ENCODE assay signal across 20 mouse cellular contexts in the genomic region with DNA sequence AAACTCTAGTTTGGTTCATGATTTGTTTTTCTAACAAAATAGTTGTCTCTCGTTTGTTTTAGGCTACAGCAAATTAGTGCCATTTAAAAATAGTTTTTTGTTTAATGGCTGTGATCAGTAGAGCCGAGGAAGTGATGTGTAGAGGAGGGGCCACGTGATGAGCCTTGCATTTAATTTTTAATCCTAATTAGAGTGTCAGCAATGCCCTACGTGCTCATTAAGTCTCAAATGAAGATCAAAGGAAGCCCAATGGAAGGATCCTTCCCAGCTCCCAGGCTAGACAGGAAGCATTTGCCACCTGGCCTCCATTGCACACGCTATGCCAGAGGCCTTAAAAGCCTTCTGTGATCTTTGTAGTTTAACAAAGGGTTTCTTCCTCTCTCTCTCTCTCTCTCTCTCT. TPM values are rescaled to one million over a fixed set of nuclear protein-coding genes. Genes with fewer than 3 reads are reported as not detected.
A peak's percentile ranks its signal among the peaks of the same experiment; 100 is the strongest.
DNase-seq lines count a peak whose midpoint lies in the region; TF ChIP-seq lines count a peak whose summit lies in the region.
"Had no signal": no experiment of that assay in that cellular context is flagged by ENCODE, and none has a peak within 500 bp of the region (broad histone marks: within the 10 kb centered on the region; RNA-seq: fewer than 3 reads in every experiment).

No protein-coding gene starts in this region.

- H3K36me3 ChIP-seq in kidney, adult 2 months (ENCODE audit: control insufficient read depth, insufficient read depth, low read length): no peaks in the 10 kb centered on the region
- H3K36me3 ChIP-seq: G1E had no signal

- H3K4me3 ChIP-seq in kidney, adult 2 months (ENCODE audit: insufficient read depth, low read depth, low read length): no peak overlapping the region

- H3K4me1 ChIP-seq in kidney, adult 2 months (ENCODE audit: control insufficient read depth, insufficient read depth, low read length): no peaks in the 10 kb centered on the region

- H3K27ac ChIP-seq in kidney, adult 2 months (ENCODE audit: insufficient read depth, low read depth, low read length): no peak overlapping the region

- TF ChIP-seq POLR2A in kidney, adult 2 months (IDR thresholded peaks at IDR 0.05; ENCODE audit: low read depth, low read length): no peak
- no peak for TF ChIP-seq POLR2A in brain, embryonic 14.5 days (IDR thresholded peaks at IDR 0.05; ENCODE audit: borderline replicate concordance, extremely low read depth, insufficient read depth, insufficient read length, poor library complexity, severe bottlenecking)

- intact Hi-C loops in gastrocnemius, postnatal 14 days (cut with DNase I; ENCODE audit: low total_unique reads): no loop called here

- peak; percentile 52 for DNase-seq in kidney, adult 2 months
- DNase-seq in kidney, postnatal 25 days: no peak
- peak; percentile 50 for DNase-seq in kidney, adult 9 months
- no peak for DNase-seq in kidney, postnatal 36 days
- peak; percentile 38 for DNase-seq in retina, postnatal 1 day
- no peak for DNase-seq in retina, embryonic 14.5 days (ENCODE audit: low spot score)
- DNase-seq in brain, embryonic 14.5 days (ENCODE audit: low read depth): peak; percentile 60
- DNase-seq in gastrocnemius, postnatal 14 days: no peak
- DNase-seq: adrenal gland, adult 2 months; adrenal gland, adult 8-10 months; adrenal gland, postnatal 10 days; adrenal gland, postnatal 14 days; adrenal gland, postnatal 25 days; adrenal gland, postnatal 36 days; B cell, adult 2 months; cerebellum, adult 11 months; cerebellum, adult 11-12 months; cerebellum, adult 18-20 months had no signal

- H3K27me3 ChIP-seq in kidney, adult 2 months (replicated peaks; ENCODE audit: control insufficient read depth, insufficient read depth, low read length): no peaks in the 10 kb centered on the region
- H3K27me3 ChIP-seq: Patski had no signal

- 40% methylated on average over 5 of the region's 5 CpGs for WGBS in kidney, adult 2 months

- no peak for TF ChIP-seq CTCF in kidney, adult 2 months (conservative IDR thresholded peaks at IDR 0.05; ENCODE audit: insufficient read depth, insufficient read length, low read depth, low read length)
- TF ChIP-seq CTCF in brain, embryonic 14.5 days (IDR thresholded peaks at IDR 0.05; ENCODE audit: borderline replicate concordance, extremely low read depth, insufficient read depth, insufficient read length): no peak

RNA-seq across cellular contexts. Expression of a gene that starts 8.5 kb away (rescaled TPM):
- 4.9 and 6.1 TPM in 2 replicates for polyA plus RNA-seq in kidney, adult 2 months (2012; rRNA removed)
- polyA plus RNA-seq in brain, embryonic 14.5 days (2012; rRNA removed): 13.3 and 25.0 TPM in 2 replicates
- 10 to 100 TPM; 22.1 to 24.4 TPM for total RNA-seq in gastrocnemius, postnatal 14 days (2021)

Comparison
In these comparisons a context has a peak if more than half of its experiments do, and no peak if none do; other contexts are left out.
1. DNase-seq: peak in kidney, adult 2 months (single experiment), kidney, adult 9 months (single experiment), retina, postnatal 1 day (single experiment) and brain, embryonic 14.5 days (single experiment); none in kidney, postnatal 25 days (0 of 2), kidney, postnatal 36 days (0 of 2), retina, embryonic 14.5 days (single experiment) and gastrocnemius, postnatal 14 days (single experiment).